Mouse (Mus musculus): ENCODE results near the gene Msrb1.

GRCm38 (mm10) chr17:24757394-24757793, 21.0 kb downstream of the Msrb1 start:
- TF ChIP-seq TAL1 (IDR thresholded peaks at IDR 0.05; ENCODE audit: low read length) (no peak), GATA1 (IDR thresholded peaks at IDR 0.05; ENCODE audit: low read length) (no peak)

Measured in erythroblast, embryonic 14.5 days (primary cell).